Mouse (Mus musculus): Measurements from ENCODE around the gene Scamp3.
"Not testable (repeated sequence)": the region's sequence is repeated elsewhere in the genome, so short reads cannot be mapped to it uniquely, and the experiment has no call there.

Scamp3 gene

DNA sequence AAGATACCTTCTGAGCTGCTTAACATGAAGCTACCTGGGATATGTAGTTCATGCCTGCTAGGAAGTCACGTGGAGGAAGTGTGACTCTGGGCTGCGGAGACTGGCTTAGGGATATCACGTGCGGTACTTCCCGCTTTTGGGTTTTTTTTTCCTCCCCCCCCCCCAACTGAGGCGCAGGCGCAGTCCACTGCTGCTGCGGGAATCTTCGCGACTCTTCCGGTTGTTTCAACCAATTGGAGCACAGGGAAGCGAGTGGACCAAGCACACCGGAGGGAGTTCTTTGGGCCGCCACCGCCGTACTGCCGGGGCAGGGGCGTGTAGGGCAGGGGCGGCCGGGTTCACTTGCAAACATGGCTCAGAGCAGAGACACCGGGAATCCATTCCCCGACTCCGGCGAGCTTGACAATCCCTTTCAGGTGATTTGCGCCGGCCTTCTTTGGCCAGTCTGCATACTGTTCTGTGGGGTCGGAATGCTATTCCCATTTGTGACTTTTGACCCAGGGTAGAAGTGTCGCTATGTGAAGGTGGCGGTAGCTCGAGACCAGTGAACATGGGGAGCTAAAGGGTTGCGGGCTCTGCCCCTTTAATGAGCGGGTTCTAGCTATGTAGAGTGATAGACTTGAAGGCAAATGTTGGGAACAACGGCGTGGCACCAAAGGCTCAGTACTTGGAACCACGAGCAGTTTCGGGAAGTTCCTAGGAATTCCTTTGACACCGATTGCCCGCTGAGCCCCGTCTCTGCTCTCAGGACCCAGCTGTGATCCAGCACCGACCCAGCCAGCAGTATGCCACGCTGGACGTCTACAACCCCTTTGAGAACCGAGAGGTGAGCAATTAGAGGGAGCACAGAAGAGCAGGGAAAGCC is at the start of gene Scamp3:
TSS of gene Scamp3 (plus strand) at position 232 of the 865 bp plus-strand sequence.
- peak; percentile 84 to 91 for DNase-seq

GRCm38 (mm10) chr3:89129908-89130307 is 47.4 kb upstream of the Scamp3 start:
- DNase-seq: no peak

GRCm38 (mm10) chr3:89131816-89132215 is 45.5 kb upstream of the Scamp3 start:
- no peak for DNase-seq

- DNase-seq: peak; percentile 69 to 74
Measured at GRCm38 (mm10) chr3:89132285-89133062, 44.8 kb upstream of the Scamp3 start.

DNA sequence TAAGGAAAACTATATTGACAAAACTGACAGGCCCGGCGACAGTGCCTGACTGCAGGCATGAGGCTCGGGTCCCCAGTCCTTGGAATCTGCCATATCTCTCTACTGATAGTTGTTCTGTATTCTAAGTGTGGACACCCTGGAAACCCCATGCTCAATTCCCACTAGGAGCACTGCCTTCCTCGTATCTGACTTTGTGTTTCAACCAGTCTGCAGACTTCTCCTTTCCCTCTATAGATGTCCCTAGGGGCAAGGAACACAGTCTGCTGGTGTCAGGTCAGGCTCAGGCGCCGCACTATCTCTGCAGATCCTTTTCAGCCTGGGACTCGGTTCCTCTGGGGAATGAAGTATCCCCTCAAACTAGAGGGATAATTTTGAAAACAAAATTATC is 44.2 kb upstream of the Scamp3 start:
- DNase-seq: no peak

DNA sequence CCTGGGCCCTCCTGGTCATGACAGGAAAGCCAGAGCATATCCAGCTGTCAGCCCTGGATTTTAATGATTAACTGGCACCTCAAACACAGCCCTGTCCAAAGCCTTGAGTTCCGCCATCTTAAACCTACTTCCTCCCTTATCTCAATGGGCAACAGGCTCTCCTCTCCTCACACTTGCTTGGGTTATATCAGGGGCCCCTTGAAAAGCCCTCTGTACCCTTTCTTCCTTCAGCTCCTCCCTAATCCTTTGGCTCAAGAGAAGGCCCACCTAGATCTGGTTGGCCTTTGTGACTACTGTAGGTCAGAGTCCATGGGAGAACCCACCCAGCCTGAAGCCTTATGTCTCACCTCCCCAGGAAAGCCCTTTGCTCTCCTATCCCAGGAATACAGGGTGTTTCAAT is 43.5 kb upstream of the Scamp3 start:
- DNase-seq: no peak

GRCm38 (mm10) chr3:89135958-89136357 is 41.3 kb upstream of the Scamp3 start, which contains the start of gene Pklr:
TSS of gene Pklr (plus strand) at chr3:89136142.
- DNase-seq: no peak

- DNase-seq: no peak
Measured at GRCm38 (mm10) chr3:89136365-89136764, 40.9 kb upstream of the Scamp3 start.

DNA sequence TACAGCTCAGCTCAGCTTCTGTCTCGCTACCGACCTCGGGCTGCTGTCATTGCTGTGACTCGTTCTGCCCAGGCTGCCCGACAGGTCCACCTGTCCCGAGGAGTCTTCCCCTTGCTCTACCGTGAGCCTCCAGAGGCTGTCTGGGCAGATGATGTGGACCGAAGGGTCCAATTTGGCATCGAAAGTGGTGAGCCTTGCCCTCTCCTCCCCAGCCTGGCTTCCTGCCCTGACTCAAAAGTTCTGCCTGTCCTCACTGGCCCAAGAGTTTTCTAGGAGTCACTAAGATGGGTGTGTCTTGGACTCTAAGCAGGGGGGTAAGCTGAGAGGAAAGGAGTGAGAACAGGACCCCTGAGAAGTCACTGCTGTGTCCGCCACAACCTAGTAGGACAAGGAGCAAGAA is 32.5 kb upstream of the Scamp3 start:
- no peak for DNase-seq

DNA sequence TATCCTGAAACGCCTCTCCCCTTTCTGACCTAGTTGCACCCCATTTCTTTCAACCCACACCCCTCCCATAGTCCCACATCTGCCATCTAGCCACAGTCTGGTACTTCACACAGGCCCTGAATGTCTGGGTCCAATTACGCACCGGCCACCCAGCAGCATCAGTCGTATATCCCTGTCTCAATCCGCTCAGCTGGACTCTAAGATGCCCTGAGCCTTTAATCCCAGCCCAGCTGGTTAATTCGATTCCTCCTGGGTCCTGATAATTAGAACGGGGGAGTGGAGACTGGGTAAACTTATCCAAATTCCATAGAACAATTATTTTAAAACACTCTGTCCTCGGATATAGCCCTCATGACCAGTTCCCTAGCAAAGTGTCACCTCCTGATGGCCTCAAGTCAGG is 31.7 kb upstream of the Scamp3 start:
- DNase-seq: no peak

GRCm38 (mm10) chr3:89147101-89147978 is 29.9 kb upstream of the Scamp3 start:
- peak in 1 of 2 experiments; percentile 38 for DNase-seq

GRCm38 (mm10) chr3:89147979-89148311 is 29.3 kb upstream of the Scamp3 start:
- no peak for DNase-seq

DNA sequence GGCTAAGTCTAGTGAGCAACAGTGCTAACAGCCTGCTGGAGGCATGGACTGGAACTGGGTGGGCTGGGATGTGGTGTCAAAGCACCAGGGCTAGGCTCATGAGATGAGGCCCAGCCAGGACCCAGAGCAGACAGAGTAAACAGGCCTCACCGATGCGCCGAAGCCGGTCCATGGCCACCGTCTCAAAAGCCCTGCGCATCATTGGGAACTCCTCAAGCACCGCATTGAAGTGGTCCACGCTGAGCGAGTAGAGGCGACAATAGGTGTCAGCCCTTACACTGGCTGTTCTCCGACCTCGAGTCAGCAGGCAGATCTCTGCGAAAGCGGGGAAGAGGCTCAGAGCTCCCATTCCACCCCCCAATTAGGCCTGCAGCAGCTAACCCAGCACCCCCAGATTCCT is 28.7 kb upstream of the Scamp3 start:
- no peak for DNase-seq

GRCm38 (mm10) chr3:89152084-89152835 is 25.0 kb upstream of the Scamp3 start:
- no peak for DNase-seq

DNA sequence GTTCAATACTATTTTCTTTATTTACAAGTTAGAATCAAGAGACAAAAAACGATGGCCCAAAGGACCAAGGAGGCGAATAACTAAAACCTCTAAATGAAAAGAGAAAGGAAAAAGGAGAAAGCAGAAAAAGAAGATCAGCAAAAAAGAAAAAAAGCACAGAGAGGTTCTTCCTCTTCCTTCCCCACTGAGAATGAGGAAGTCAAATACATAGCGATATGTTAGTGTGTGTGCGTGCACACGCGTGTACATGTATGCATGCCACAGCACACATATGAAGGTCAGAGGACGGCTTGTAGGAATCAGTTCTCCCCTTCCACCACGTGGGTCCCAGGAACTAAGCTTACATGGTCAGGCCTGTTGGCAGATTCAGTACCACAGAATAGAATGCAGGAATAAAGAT is 20.3 kb upstream of the Scamp3 start:
- DNase-seq: no peak

- DNase-seq: no peak
Measured at GRCm38 (mm10) chr3:89158651-89159050, 18.6 kb upstream of the Scamp3 start.

- DNase-seq: no peak
Measured at GRCm38 (mm10) chr3:89159211-89159610, 18.1 kb upstream of the Scamp3 start.

DNA sequence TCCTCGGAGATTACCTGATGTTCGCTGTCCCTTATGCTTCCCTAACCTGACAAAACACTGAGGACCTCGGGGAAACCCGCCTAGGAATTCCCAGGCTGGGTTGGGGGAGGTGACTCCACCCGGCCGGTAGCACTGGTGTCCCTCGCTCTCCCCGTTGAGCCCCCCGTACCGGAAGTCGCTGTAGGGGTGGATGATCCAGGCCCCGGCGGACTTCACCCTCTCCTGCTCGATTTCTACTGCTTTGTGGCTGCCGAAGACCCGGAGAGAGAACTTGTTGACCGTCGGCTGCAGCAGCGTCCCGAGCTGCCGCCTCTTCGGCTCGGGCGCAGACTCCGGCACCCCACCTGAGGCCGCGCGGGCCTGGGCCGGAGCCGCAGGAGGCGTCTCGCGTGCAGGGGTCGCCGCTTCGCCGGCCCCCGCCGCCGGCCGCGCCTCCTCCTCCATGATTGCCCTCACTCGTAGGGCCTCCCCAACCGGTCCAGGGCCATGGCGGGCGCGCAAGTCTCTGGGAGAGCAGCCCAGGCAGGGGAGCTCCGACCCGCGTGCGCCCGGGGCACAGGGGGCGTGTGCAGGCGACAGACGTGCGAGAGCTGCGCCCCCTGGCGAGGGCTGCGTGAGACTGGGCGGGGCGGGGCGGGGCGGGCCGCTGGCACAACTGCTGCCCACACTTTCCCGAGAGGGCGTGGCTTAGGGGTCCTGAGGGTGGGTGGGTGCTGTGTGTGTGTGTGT is 17.5 kb upstream of the Scamp3 start, which contains the start of gene Hcn3:
TSS of gene Hcn3 (minus strand) at position 581 of the 729 bp plus-strand sequence.
- peak; percentile 64 to 83 for DNase-seq

GRCm38 (mm10) chr3:89161207-89161606 is 16.1 kb upstream of the Scamp3 start:
- DNase-seq: not testable (repeated sequence)

DNA sequence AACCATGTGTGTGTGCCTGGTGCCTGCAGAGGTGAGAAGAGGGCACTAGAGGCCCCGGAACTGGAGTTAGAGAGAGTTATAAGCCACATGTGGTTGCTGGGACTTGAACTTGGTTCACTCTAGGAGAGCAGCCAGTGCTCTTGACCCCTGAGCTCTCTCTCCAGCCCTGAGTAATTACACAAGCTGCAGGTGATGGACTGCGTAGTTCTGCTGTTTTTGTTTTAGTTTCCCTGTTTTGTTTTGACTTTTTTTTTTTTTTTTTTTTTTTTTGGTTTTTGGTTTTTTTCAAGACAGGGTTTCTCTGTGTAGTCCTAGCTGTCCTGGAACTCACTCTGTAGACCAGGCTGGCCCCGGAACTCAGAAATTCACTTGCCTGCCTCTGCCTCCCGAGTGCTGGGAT is 15.5 kb upstream of the Scamp3 start:
- DNase-seq: no peak

- DNase-seq: no peak
Measured at GRCm38 (mm10) chr3:89163123-89163522, 14.2 kb upstream of the Scamp3 start.

All from cerebellum, postnatal 25 days (tissue).